Mouse (Mus musculus) limb, embryonic 12.5 days (tissue): ENCODE results near the gene Tcstv3. TPM values are rescaled to one million over a fixed set of nuclear protein-coding genes. Genes with fewer than 3 reads are reported as not detected.

ENCODE experiments used
- polyA plus RNA-seq: library from polyadenylated mRNA; unstranded; fragments of >200 nt; fragmentation: Nextera tagmentation; extraction: Ambion mirVana; gene quantifications from 2 replicates; pipeline ENCODE4 v1.2.1, GENCODE M21; 2016

The Tcstv3 gene
- polyA plus RNA-seq, 1 experiment from 2014 or later, result not detected

Other genes with a start within 250 kb of the Tcstv3 start
- not detected in 2 replicates for gene Gm20767, start 176.6 kb upstream of the Tcstv3 start, polyA plus RNA-seq
- not detected in 2 replicates for gene Gm21818, start 144.4 kb upstream of the Tcstv3 start, polyA plus RNA-seq
- not detected in 2 replicates for gene Gm21762, start 100.9 kb upstream of the Tcstv3 start, polyA plus RNA-seq
- not detected in 2 replicates for gene Gm21731, start 77.8 kb upstream of the Tcstv3 start, polyA plus RNA-seq
- not detected in 2 replicates for gene AF067061, start 53.8 kb upstream of the Tcstv3 start, polyA plus RNA-seq
- 0.35 TPM in 1 of 2 replicates, not detected in the other for gene BC147527, start 16.5 kb upstream of the Tcstv3 start, polyA plus RNA-seq